Mouse (Mus musculus): ENCODE results near the gene Cfap157. TPM values are rescaled to one million over a fixed set of nuclear protein-coding genes. Genes with fewer than 3 reads are reported as not detected.
A peak's percentile ranks its signal among the peaks of the same experiment; 100 is the strongest.

The Cfap157 gene
- total RNA-seq, 2 experiments from 2014 or later: not detected

DNA sequence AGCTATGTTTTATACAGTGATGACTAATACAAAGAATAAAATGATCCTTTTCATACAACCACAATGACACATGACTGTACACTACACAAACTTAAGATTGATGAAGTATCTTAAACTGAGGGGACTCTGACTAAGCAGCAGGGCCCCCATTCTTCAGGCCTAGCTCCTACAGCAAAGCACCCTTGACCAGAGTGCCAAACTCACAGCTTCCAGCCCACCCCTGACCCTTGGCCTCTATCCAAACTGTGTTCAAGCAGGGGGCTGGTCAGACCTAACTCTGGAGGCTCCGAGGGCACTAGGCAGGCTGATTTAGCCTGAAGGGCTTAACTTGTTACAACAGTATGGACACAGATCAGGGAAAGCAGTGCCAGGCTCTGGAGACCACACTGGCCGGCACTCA, 4.4 kb upstream of the Cfap157 start:
- no peak for ATAC-seq (replicated peaks; ENCODE audit: low FRiP score, low TSS enrichment, poor library complexity, severe bottlenecking)

DNA sequence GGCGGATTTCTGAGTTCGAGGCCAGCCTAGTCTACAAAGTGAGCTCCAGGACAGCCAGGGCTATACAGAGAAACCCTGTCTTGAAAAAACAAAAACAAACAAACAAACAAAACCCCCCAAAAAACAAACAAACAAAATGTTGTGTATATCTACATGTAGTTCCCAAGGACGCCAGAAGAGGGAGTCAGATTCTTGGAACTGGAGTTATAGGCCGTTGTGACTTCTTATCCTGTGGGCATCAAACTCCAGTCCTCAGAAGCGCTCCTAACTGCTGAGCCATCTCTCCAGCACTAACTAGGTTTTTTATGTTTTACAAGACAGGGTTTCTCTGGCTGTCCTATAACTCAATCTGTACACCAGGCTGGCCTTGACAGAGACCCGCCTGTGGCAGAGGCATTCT, 2.9 kb upstream of the Cfap157 start:
- ATAC-seq (replicated peaks; ENCODE audit: low FRiP score, low TSS enrichment, poor library complexity, severe bottlenecking): no peak

DNA sequence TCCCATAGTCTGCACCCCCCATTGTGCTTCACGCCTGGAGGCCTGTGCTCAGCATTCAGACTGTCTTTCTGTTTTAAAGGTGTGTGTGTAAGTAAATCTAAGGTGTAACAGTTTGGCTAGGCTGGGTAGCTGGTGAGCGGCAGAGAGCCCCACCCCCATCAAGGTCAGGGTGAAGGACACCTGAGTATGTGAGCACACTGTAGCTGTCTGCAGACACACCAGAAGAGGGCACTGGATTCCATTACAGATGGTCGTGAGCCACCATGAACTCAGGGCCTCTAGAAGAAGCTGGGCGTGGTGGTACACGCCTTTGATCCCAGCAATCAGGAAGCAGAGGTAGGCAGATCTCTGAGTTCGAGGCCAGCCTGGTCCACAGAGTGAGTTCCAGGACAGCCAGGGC, 2.5 kb downstream of the Cfap157 start:
- no peak for ATAC-seq (replicated peaks; ENCODE audit: low FRiP score, low TSS enrichment, poor library complexity, severe bottlenecking)

DNA sequence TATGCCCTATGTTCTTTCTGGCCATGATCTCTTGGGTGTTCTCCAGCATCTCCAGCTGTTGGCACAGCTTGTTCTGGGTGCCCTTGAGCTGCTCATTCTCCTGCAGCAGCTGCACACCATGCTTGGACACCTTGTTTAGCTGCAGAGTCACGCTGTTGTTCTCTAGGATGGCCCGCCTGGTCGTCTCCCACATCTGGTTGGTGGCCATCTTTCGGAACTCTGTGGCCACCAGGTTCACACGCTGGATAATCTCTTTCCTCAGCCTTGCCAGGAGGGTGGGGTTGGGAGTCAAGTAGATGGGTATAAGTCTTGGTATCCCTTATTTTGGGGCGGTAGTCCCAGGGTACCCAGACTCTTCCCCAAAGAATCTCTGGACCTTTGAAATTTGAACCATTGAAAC, 4.5 kb downstream of the Cfap157 start:
- no peak for ATAC-seq (replicated peaks; ENCODE audit: low FRiP score, low TSS enrichment, poor library complexity, severe bottlenecking)

DNA sequence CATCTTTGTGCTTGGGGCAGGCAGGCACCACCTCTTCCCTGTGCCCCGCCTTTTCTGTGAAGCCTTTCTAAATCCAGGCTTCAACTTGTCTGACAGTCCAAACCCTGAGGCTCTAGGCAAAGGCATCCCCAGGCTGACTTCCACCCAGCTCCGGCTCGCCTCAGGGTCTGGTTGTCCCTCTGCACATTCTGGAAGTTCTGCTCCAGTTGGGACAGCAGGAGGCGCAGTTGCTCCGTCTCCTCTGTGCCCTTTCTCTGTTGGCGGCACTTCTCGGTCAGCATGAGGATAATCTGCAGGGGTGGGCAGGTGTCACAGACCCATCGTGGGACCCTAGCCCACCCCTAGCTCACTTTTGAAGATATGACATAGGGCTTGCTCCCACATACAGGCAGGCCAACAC, 5.1 kb downstream of the Cfap157 start:
- ATAC-seq (replicated peaks; ENCODE audit: low FRiP score, low TSS enrichment, poor library complexity, severe bottlenecking): 0 out of 2 replicates have a peak, but pooled peaks have one; percentile 24

DNA sequence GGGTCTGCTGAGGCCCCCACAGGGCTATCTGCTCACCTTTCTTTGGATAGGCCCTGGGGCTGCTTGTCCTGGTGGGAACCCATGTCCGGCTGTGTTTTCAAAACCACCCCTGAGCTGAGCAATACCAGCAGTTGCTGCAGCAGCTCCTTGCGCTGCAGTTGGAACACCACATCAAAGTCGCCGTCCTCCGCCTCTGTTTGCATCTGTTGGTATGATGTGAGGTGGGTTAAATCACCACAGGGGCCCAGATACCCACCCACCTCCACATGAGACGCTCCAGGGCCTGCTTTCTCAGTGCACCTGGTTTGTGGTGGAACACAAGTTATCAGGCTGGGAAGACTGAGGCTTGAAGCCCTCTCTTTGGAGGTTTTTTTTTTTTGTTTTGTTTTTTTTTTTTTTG, 6.1 kb downstream of the Cfap157 start:
- no peak for ATAC-seq (replicated peaks; ENCODE audit: low FRiP score, low TSS enrichment, poor library complexity, severe bottlenecking)

DNA sequence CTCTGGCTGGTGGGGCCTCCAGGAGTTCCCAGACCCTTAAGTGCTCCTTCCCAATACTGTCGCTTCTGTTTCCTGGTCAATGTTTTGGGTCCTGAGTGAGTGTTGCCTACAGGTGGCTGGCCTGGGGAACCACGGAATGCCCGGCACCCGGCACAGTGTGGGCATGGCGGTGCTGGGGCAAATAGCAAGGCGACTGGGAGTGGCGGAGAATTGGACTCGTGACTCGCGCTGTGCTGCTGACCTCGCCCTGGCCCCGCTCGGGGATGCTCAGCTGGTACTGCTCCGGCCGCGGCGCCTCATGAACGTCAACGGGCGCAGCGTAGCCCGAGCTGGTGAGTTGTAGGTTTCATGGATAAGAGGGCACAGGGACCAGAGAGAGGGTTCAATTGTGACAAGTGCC, 8.0 kb downstream of the Cfap157 start:
- no peak for ATAC-seq (replicated peaks; ENCODE audit: low FRiP score, low TSS enrichment, poor library complexity, severe bottlenecking)

DNA sequence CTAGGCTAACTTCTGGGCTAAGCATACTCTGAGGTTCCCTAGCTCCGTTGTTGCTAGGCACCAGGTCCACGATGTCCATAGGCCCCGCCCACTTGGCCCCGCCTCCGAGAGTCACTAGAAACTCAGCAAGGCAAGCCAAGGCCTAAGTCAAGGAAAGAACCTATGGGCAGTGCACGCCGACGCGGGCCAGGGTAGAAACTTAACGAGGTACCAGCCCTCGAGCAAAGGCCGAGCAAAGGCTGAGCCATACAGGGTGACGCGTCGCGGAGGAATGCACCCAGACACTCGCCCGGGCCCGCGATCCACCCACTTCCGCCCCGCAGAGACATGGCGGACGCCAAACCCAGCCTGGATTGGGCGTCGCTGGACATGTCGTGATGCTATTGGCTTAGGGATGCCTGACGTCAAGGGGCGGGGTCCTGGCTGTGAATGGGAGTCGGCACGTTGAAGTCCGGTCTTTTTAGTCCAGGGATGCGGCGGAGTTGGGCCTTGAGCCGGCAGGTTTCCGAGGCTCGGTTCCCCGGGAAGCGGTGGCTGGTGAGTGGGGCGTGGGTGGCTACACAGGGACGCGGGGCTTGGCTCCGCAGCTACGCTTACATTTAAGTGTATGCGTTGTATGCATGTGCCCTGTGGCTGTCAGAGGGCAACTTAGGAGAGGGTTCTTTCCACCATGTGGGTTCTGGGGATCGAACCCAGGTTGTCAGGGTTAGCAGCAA, 8.7 kb downstream of the Cfap157 start, which contains the start of the genes Ttc16 and Ptrh1:
Gene Ttc16, minus strand, starts transcription at position 275 of the 716 bp plus-strand sequence.
Gene Ptrh1, plus strand, starts transcription at position 428 of the 716 bp plus-strand sequence.
- peak; percentile 94 for ATAC-seq (replicated peaks; ENCODE audit: low FRiP score, low TSS enrichment, poor library complexity, severe bottlenecking)

DNA sequence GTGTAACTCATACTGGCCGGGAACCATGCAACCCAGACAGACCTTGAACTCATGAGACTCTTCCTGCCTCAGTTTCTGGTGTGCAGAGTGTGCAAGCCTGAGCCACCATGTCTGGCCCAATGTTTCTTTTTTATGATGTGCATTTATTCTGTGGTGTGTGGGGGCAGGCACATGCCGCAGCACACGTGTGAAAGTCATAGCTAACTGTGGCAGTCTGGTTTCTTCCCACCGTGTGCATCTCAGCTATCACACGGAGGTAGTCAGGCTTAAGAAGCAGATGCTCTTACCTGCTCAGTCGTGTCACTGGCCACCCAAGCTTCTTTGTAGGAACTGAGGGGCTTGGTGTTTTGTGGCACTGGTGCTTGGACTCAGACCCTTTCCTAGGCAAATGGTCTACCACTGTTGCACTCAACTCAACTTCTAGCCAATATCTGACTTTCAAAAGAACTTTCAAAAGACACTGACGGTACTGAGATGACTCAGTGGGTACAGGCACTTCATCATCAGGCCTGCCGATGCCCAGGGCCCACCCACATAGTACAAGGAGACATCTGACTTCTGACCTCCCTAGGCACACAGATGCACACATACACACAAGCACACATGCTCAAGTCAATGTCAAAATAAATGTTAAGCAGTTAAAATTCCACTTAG, 11.5 kb downstream of the Cfap157 start:
- ATAC-seq (replicated peaks; ENCODE audit: low FRiP score, low TSS enrichment, poor library complexity, severe bottlenecking): no peak

DNA sequence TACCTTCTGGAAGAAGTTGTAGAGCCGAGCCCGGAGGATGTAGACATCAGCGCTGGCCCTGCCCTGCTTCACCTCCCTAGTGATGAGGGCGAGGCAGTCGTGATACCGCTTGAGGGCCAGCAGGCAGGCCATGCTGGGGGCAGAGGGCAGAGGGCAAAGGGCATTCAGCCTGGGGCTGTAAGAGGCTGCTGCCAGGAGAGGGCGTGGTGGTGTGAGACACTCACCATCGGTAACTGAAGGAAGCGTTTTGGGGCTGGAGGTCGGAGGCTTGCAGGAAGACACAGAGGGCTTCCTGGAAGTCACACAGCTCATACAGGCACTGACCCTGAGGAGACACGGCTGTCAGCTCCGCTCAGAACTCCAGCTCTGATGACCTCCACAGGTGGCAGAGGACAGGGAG, 12.3 kb downstream of the Cfap157 start:
- no peak for ATAC-seq (replicated peaks; ENCODE audit: low FRiP score, low TSS enrichment, poor library complexity, severe bottlenecking)

DNA sequence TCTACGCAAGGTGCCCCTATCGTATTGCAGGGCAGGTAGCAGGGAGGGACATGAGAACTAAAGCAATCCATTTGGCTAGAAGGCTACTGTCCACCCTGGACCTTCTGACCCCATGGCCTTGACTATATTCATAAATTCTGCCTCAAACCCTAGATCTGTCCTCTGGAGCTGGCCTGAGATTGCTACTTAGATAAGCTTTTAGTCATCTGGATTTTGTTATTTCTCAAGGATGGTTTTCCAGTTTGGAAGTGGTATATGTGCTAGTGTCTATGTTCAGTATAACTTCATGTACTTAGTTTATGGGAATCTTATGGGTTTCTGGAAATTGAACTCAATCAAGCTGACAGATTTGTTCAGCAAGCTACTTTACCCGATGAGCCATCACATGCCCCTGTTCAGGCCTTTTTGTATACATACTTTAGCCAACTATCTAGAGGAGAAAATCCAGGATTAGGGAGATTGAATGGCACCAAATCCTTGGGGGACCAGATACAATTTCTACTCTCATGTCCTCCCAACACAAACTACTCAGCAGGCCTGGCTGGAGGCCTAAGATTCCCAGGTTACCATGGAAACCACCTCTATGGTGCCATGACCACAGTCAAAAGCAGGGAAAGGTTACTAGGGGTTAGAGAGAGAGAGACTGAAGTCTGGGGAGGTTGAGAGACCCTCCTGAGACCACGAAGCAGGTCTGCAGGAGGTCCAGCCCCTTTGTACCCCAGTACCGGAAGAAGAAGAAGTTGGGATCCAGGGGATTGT, 14.7 kb downstream of the Cfap157 start:
- ATAC-seq (replicated peaks; ENCODE audit: low FRiP score, low TSS enrichment, poor library complexity, severe bottlenecking): no peak

DNA sequence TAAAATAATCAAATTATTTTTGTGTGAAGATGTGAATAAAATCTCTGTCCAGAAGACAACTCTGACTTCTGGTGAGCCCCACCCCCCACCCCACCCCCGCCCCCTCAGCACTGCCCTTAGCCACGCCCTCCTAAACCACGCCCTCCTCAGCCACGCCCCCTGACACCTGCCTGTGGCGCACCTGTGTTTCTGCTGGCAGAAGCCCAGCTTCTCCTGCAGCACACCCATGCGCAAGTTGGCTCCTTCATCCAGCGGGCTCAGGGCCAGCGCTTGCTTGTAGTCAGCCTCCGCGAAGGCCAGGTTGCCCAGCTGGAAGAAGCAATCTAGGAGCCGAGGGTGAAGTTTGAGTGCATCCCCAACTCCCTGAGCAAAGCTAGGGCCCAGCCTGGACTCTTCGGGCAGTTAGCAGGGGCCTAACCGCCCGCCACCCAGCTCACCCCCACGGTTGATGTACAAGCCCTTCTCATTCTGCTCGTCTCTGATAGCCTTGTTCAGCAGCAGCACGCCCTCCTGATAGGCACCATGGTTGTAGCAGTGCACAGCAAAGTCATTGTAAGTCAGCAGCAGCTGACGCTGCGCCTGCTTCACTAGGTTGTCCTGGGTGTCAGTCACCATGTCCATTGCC, 15.5 kb downstream of the Cfap157 start:
- peak; percentile 86 for ATAC-seq (replicated peaks; ENCODE audit: low FRiP score, low TSS enrichment, poor library complexity, severe bottlenecking)

DNA sequence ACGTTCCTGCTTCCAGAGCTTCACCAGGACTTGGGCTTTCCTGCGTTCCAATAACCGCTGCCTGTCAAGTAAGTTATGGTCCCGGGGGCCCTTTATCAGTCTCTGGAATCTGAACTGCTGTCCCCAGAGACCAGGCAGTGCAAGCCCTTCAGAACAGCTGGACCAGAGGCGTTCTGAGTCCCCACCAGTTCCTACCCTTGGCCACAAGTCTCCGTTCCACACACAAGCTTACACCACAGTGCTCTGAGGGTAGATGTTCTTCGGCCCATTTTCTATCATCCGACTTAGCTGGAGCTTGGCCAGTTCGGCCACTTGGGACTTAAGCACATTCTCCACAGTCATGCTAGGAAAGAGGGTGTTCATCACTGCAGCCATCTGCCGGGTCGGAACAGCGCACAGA, 17.0 kb downstream of the Cfap157 start:
- no peak for ATAC-seq (replicated peaks; ENCODE audit: low FRiP score, low TSS enrichment, poor library complexity, severe bottlenecking)

DNA sequence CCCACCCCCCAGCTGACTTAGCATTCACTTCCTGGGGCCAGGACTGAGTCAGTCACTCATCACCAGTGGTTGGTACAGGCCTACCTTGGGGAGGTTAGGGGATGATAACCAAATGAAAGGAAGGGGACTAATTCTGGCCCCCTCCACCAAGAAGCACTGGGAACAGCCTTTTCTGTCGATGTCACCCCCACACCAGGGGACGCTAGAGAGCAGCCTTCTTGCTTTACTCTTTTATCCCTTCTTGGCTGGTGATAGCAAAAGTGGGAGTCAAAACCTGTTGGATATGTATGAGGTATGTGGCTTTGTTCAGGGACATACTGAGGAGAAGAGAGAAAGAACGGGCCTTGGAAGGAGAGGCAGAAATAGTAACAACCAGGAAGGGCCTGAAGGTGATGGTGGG, 20.9 kb downstream of the Cfap157 start:
- no peak for ATAC-seq (replicated peaks; ENCODE audit: low FRiP score, low TSS enrichment, poor library complexity, severe bottlenecking)

DNA sequence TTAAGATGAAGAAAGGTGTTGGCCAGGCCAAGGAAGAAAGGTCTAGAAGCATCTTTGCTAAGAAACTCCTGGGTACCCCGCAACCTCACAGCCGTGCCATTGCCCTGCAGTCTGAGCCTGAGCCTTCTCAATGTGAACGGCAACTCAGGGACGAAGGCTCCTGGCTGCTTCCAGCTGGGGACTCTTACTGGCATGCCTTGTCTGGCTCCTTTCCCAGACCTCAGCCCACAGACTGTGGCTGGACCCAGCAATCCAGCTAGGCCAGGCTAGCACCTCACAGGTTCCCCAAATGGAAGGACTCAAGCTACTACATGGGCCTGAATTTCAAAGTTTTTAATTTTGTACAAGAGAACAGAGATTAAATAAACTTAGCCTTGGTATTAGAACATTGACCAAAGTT, 22.4 kb downstream of the Cfap157 start:
- no peak for ATAC-seq (replicated peaks; ENCODE audit: low FRiP score, low TSS enrichment, poor library complexity, severe bottlenecking)

DNA sequence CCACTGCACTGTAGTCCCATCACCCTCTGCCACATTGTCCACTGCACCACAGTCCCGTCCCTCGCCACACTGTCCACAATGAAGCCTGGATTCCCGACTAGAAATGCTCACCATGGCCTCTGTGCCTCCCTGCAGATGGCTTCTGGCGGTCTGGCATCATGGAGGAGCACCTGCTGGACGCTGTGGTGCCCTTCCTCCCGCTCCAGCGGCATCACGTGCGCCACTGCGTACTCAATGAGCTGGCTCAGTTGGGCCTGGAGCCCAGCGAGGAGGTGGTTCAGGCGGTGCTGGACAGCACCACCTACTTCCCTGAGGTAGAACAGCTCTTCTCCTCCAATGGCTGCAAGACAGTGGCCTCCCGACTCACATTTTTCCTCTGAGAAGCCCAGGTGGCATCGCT, 22.9 kb downstream of the Cfap157 start:
- no peak for ATAC-seq (replicated peaks; ENCODE audit: low FRiP score, low TSS enrichment, poor library complexity, severe bottlenecking)

DNA sequence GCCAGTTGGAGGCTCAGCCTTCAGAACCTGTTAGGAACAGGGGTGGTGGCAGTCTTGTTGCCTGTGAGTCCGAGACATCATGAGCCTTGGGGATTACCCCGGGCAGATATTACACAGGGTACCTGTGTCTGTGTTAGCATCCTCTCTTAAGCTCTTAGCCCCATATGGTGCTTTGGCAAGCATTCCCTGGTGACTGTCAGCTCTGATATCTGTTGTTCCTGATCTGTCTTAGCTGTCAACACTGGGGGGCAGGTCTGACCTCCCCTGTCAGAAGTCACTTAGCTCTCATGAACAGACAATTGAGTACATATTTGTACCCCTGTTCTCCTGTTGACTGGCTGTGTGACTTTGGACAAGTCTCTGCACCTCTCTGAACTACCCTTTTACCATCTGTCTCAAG, 25.2 kb downstream of the Cfap157 start:
- ATAC-seq (replicated peaks; ENCODE audit: low FRiP score, low TSS enrichment, poor library complexity, severe bottlenecking): no peak

DNA sequence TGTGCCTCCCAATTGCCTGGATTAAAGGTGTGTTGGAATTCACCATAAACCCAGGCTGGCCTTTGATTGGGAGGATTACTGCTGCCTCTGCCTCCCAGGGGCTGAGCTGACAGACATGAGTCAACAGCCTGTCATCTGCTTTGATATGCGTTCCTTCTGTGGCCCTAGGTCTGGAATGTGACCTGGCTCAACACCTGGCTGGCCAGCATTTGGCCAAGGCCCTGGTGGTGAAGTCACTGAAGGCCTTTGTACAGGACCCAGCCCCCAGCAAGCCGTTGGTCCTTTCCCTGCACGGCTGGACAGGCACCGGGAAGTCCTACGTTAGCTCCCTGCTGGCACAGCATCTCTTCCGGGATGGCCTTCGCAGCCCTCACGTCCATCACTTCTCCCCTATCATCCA, 25.7 kb downstream of the Cfap157 start:
- no peak for ATAC-seq (replicated peaks; ENCODE audit: low FRiP score, low TSS enrichment, poor library complexity, severe bottlenecking)

DNA sequence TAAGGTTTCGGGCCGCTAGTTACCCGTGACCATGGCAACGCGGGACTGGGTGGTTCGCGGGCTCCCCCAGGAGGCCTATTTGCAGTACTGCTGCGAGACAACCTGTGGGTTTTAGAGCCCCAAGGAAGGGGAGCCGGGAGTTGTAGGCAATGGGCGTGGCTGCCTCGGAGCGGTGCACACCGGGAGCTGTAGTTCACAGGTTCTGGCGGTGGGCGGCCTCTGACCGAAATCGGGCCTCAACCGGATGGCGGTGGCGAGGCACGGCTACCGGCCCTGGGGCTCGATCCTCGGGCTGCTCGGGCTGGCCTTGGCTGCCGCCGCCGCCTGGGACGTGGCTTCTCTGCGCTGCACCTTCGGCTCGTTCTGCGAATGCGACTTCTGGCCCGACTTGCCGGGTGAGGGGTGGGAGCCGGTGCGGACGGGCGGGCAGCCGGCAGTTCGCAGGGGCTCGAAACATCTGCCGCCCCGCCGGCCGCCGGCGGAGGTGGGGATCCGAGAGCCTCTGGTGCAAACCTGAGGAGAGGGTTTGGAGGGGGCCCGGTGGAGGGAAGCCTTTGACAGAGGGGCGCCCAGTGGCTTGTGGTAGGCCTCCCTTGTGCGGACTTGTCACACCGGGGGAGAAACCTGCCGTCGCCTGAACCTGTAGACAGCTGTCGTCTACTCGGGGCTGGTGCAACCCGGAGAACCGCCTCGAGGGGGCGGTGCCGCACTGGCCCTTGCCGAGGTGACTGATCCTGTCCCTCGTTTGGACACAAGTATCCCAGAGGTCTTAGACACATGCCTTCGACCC, 27.0 kb downstream of the Cfap157 start, which contains the start of gene Tor2a:
Gene Tor2a, plus strand, starts transcription at position 179 of the 790 bp plus-strand sequence.
- ATAC-seq (replicated peaks; ENCODE audit: low FRiP score, low TSS enrichment, poor library complexity, severe bottlenecking): peak; percentile 97
